22 mouse cellular contexts compared by ENCODE assay signal in genomic region chr3:149196477-149197185, GRCm38 (mm10).
A peak's percentile ranks its signal among the peaks of the same experiment; 100 is the strongest.
DNase-seq lines count a peak whose midpoint lies in the region; ATAC-seq and TF ChIP-seq lines count a peak whose summit lies in the region.
"Had no signal": no experiment of that assay in that cellular context is flagged by ENCODE, and none has a peak within 500 bp of the region (broad histone marks: within the 10 kb centered on the region; RNA-seq: fewer than 3 reads in every experiment).

No protein-coding gene starts in this region.

- H3K27ac ChIP-seq in liver, adult 2 months (replicated peaks; ENCODE audit: insufficient read depth, low read depth, low read length) = peak overlapping the region; percentile 69
- H3K27ac ChIP-seq in liver, embryonic 12.5 days = no peak overlapping the region
- H3K27ac ChIP-seq in stomach, embryonic 15.5 days = no peak overlapping the region
- no peak overlapping the region for H3K27ac ChIP-seq in hindbrain, embryonic 13.5 days
- H3K27ac ChIP-seq: embryonic facial prominence, embryonic 12.5 days; hindbrain, embryonic 15.5 days; midbrain, embryonic 12.5 days had no signal

- peaks cover 5% of the 10 kb centered on the region; the same call in 1 of the 2 replicates for H3K4me1 ChIP-seq in liver, adult 2 months (ENCODE audit: control insufficient read depth, insufficient read depth, low read length)
- H3K4me1 ChIP-seq in liver, embryonic 12.5 days = no peaks in the 10 kb centered on the region
- H3K4me1 ChIP-seq in stomach, embryonic 15.5 days = no peaks in the 10 kb centered on the region
- H3K4me1 ChIP-seq in hindbrain, embryonic 13.5 days (replicated peaks) = no peaks in the 10 kb centered on the region
- H3K4me1 ChIP-seq: embryonic facial prominence, embryonic 12.5 days; heart, embryonic 12.5 days; hindbrain, embryonic 15.5 days; midbrain, embryonic 12.5 days had no signal

- DNase-seq in liver, adult 2 months (ENCODE audit: extremely low read depth, low read depth, low spot score) = peak; percentile 93
- DNase-seq in kidney, adult 8-10 months = peak; percentile 70 to 85
- DNase-seq in kidney, postnatal 14 days = peak; percentile 73
- DNase-seq in frontal cortex, adult 2 months (ENCODE audit: extremely low spot score in 1 of 2, low spot score in 1 of 2) = no peak
- DNase-seq in frontal cortex, postnatal 25 days (ENCODE audit: low spot score in 2 of 2) = no peak
- DNase-seq: adrenal gland, postnatal 14 days; cerebellum, adult 9-11 months; layer of hippocampus, postnatal 36 days; retina, postnatal 1 day; right cerebral cortex, postnatal 4 days; thymus, adult 18-20 months had no signal

- 46% methylated on average over 8 of the region's 8 CpGs for WGBS in liver, adult 2 months
- WGBS in liver, embryonic 12.5 days (ENCODE audit: insufficient replicate concordance) = 68% methylated on average over 8 of the region's 8 CpGs
- 74% methylated on average over 8 of the region's 8 CpGs for WGBS in stomach, embryonic 15.5 days
- 82% methylated on average over 8 of the region's 8 CpGs for WGBS in hindbrain, embryonic 13.5 days

- no peak for TF ChIP-seq POLR2A in liver, adult 2 months (IDR thresholded peaks at IDR 0.05; ENCODE audit: extremely low read depth, insufficient read depth, low read length)

- H3K4me3 ChIP-seq in liver, adult 2 months (ENCODE audit: insufficient read depth, low read depth, low read length) = no peak overlapping the region
- H3K4me3 ChIP-seq in liver, embryonic 12.5 days = no peak overlapping the region
- no peak overlapping the region for H3K4me3 ChIP-seq in stomach, embryonic 15.5 days (replicated peaks)
- H3K4me3 ChIP-seq in hindbrain, embryonic 13.5 days = no peak overlapping the region
- H3K4me3 ChIP-seq: embryonic facial prominence, embryonic 12.5 days; erythroblast, embryonic 14.5 days; heart, embryonic 12.5 days; hindbrain, embryonic 15.5 days; midbrain, embryonic 12.5 days had no signal

- no peaks in the 10 kb centered on the region for H3K79me2 ChIP-seq in liver, adult 2 months (ENCODE audit: control insufficient read depth, insufficient read depth, low read length)

- no peaks in the 10 kb centered on the region for H3K27me3 ChIP-seq in liver, adult 2 months (ENCODE audit: control insufficient read depth, insufficient read depth, low read length)
- H3K27me3 ChIP-seq in liver, embryonic 12.5 days (replicated peaks) = no peaks in the 10 kb centered on the region
- no peaks in the 10 kb centered on the region for H3K27me3 ChIP-seq in stomach, embryonic 15.5 days (replicated peaks)
- H3K27me3 ChIP-seq in hindbrain, embryonic 13.5 days = no peaks in the 10 kb centered on the region
- H3K27me3 ChIP-seq: embryonic facial prominence, embryonic 12.5 days; heart, embryonic 12.5 days; hindbrain, embryonic 15.5 days; midbrain, embryonic 12.5 days; Patski had no signal

- H3K9me3 ChIP-seq in liver, embryonic 12.5 days (replicated peaks) = no peaks in the 10 kb centered on the region
- no peaks in the 10 kb centered on the region for H3K9me3 ChIP-seq in stomach, embryonic 15.5 days
- no peaks in the 10 kb centered on the region for H3K9me3 ChIP-seq in hindbrain, embryonic 13.5 days
- H3K9me3 ChIP-seq: embryonic facial prominence, embryonic 12.5 days; heart, embryonic 12.5 days; hindbrain, embryonic 15.5 days; midbrain, embryonic 12.5 days had no signal

- no peak overlapping the region for H3K4me2 ChIP-seq in liver, embryonic 12.5 days
- no peak overlapping the region for H3K4me2 ChIP-seq in stomach, embryonic 15.5 days
- no peak overlapping the region for H3K4me2 ChIP-seq in hindbrain, embryonic 13.5 days
- H3K4me2 ChIP-seq: embryonic facial prominence, embryonic 12.5 days; heart, embryonic 12.5 days; hindbrain, embryonic 15.5 days; midbrain, embryonic 12.5 days had no signal

- no peaks in the 10 kb centered on the region for H3K36me3 ChIP-seq in liver, adult 2 months (ENCODE audit: control insufficient read depth, insufficient read depth, low read length)
- H3K36me3 ChIP-seq in liver, embryonic 12.5 days = no peaks in the 10 kb centered on the region
- H3K36me3 ChIP-seq in stomach, embryonic 15.5 days = no peaks in the 10 kb centered on the region
- no peaks in the 10 kb centered on the region for H3K36me3 ChIP-seq in hindbrain, embryonic 13.5 days
- H3K36me3 ChIP-seq: embryonic facial prominence, embryonic 12.5 days; heart, embryonic 12.5 days; hindbrain, embryonic 15.5 days; midbrain, embryonic 12.5 days had no signal

- no peak for ATAC-seq in liver, embryonic 12.5 days
- ATAC-seq in stomach, embryonic 15.5 days (ENCODE audit: insufficient read depth, low FRiP score, low read depth) = peak; percentile 82
- ATAC-seq in hindbrain, embryonic 13.5 days (ENCODE audit: low FRiP score) = no peak
- ATAC-seq: CD4-positive, CD25-positive, alpha-beta regulatory T cell, adult 4 months; forebrain, embryonic 16.5 days; Patski had no signal

- TF ChIP-seq CTCF in liver, adult 2 months (IDR thresholded peaks at IDR 0.05; ENCODE audit: low read depth, low read length) = no peak

- no peak overlapping the region for H3K9ac ChIP-seq in liver, adult 2 months (ENCODE audit: low read depth, low read length)
- no peak overlapping the region for H3K9ac ChIP-seq in liver, embryonic 12.5 days
- no peak overlapping the region for H3K9ac ChIP-seq in stomach, embryonic 15.5 days
- H3K9ac ChIP-seq in hindbrain, embryonic 13.5 days = no peak overlapping the region
- H3K9ac ChIP-seq: embryonic facial prominence, embryonic 12.5 days; heart, embryonic 12.5 days; hindbrain, embryonic 15.5 days; midbrain, embryonic 12.5 days had no signal

Comparison
In these comparisons a context has a peak if more than half of its experiments do, and no peak if none do; other contexts are left out.
1. DNase-seq: peak in liver, adult 2 months (single experiment), kidney, adult 8-10 months (2 of 2) and kidney, postnatal 14 days (single experiment); none in frontal cortex, adult 2 months (0 of 2) and frontal cortex, postnatal 25 days (0 of 2).